Mouse (Mus musculus) bone marrow macrophage, adult 2 months (primary cell): ENCODE data around the gene Tmem35b.

Experiments
- CTCF ChIP-seq: IDR thresholded peaks from 2 replicates; pipeline ENCODE4 v1.5.1; 2012; ENCODE audit warnings: low read depth, mild to moderate bottlenecking, low read length, moderate library complexity
- POLR2A ChIP-seq: IDR thresholded peaks from 2 replicates; pipeline ENCODE4 v1.6.1; 2012; ENCODE audit warnings: mild to moderate bottlenecking, low read depth, low read length, borderline replicate concordance

GRCm38 (mm10) chr4:127171341-127171905, 47.9 kb downstream of the Tmem35b start:
- no peak for TF ChIP-seq POLR2A
- TF ChIP-seq CTCF: no peak
